Mouse (Mus musculus) limb, embryonic 10.5 days (tissue): ENCODE data around the gene Sergef. TPM values are rescaled to one million over a fixed set of nuclear protein-coding genes. Genes with fewer than 3 reads are reported as not detected.

Experiments
- DNase-seq: peaks from one replicate; pipeline ENCODE4 v3.0.0-alpha.2; 2017; ENCODE audit warnings: low spot score
- H3K27ac ChIP-seq: fragments of 300-500 bp; sonication (generic); 2 replicates; pipeline ENCODE4 v1.5.1; 2016; ENCODE audit warnings: mild to moderate bottlenecking
- H3K27me3 ChIP-seq: fragments of 300-500 bp; sonication (generic); 2 replicates; pipeline ENCODE4 v1.6.1; 2016; ENCODE audit warnings: low read depth, mild to moderate bottlenecking; ENCODE audit not compliant: poor library complexity, severe bottlenecking
- H3K36me3 ChIP-seq: fragments of 300-500 bp; sonication (generic); 2 replicates; pipeline ENCODE4 v1.6.1; 2016; ENCODE audit warnings: mild to moderate bottlenecking, moderate library complexity
- H3K4me1 ChIP-seq: fragments of 300-500 bp; sonication (generic); 2 replicates; pipeline ENCODE4 v1.6.1; 2016
- H3K4me3 ChIP-seq: fragments of 300-500 bp; sonication (generic); 2 replicates; pipeline ENCODE4 v1.5.1; 2016; ENCODE audit warnings: mild to moderate bottlenecking, moderate library complexity
- H3K9me3 ChIP-seq: fragments of 300-500 bp; sonication (generic); replicated peaks from 2 replicates; pipeline ENCODE4 v1.6.1; 2016; ENCODE audit warnings: mild to moderate bottlenecking
- WGBS: fragments of 180-500 bp; shearing (Covaris S2); methylation state at CpG from one replicate; pipeline ENCODE4 v1.1.7; 2016; 5-methylcytosine and 5-hydroxymethylcytosine counted together
- polyA plus RNA-seq: library from polyadenylated mRNA; unstranded; fragments of >200 nt; fragmentation: Nextera tagmentation; extraction: Ambion mirVana; gene quantifications from 2 replicates; pipeline ENCODE4 v1.2.1, GENCODE M21; 2016

The Sergef gene
- polyA plus RNA-seq, 1 experiment from 2014 or later, result 12.1 TPM

DNA sequence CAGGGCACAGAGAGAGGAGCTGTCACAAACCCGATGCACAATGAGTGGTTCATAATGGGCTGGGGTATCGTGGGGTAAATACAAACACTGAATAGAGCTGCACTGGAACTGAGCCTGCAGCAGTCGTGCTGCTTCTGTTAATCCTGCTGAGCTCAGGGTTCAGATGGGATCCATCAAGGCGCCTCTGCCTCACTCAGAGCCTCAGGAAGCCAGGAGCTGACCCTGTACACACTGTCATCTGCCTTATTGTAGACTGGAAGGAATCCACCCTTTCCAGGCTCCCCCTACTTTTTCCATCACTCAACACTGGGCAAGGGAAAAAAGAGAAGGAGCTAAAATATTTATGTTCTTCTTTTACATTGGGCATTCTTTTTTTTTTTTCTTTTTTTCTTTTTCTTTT lies 152.3 kb downstream of the Sergef start:
- WGBS, result 77% methylated on average over 4 of the region's 4 CpGs
- Histone ChIP-seq H3K36me3 (no peaks in the 10 kb centered on the region), H3K4me1 (peaks cover under 1% of the 10 kb centered on the region; the same call in 1 of the 2 replicates), H3K27me3 (no peaks in the 10 kb centered on the region), H3K9me3 (no peaks in the 10 kb centered on the region), H3K27ac (no peak overlapping the region), H3K4me3 (no peak overlapping the region)
- no peak for DNase-seq

DNA sequence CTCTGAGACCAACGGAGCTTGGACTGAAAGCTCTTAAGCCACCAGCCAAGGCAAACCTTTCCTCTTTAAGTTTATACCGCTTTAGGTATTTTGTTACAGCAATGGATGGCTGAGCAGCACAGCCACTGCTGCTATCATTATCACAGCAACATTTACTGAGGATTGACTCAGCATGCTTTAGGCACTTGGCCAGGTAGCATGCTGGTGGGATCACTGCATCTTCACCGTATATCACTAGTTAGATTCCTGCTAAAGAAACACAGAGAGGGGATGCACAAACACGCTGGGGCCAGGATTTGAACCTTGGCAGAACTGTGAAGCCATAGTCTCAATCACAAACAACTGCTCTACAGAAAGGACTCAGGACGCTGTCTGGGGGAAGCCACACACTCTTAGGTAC lies 152.8 kb downstream of the Sergef start:
- H3K27me3 ChIP-seq, result no peaks in the 10 kb centered on the region
- H3K9me3 ChIP-seq, result no peaks in the 10 kb centered on the region
- H3K27ac ChIP-seq, result no peak overlapping the region
- H3K4me1 ChIP-seq, result peaks cover 7% of the 10 kb centered on the region
- no peak for DNase-seq
- H3K36me3 ChIP-seq, result no peaks in the 10 kb centered on the region
- H3K4me3 ChIP-seq, result no peak overlapping the region
- 88% methylated on average over 5 of the region's 5 CpGs for WGBS

DNA sequence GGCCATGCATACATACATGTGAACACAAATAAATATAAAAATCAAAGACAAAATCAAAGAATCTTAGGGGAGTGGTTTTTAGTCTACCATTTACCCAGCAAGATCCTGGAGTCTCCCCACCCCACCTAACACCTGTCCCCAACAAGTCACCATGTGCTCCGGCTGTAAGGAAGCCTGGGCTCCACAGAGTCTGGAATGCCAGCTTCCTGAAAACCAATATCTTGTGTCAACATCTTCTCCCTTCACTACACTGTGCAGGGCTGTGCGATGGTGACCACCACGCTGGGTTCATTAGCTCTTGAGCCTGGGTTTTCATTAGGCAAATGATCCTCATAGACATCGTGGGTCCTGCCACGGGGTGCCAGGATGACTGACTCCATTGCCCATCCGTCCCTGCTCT lies 155.4 kb downstream of the Sergef start:
- H3K9me3 ChIP-seq, result no peaks in the 10 kb centered on the region
- H3K4me3 ChIP-seq, result no peak overlapping the region
- peaks cover 12% of the 10 kb centered on the region for H3K4me1 ChIP-seq
- no peak overlapping the region for H3K27ac ChIP-seq
- H3K27me3 ChIP-seq, result no peaks in the 10 kb centered on the region
- DNase-seq, result no peak
- H3K36me3 ChIP-seq, result no peaks in the 10 kb centered on the region
- WGBS, result 88% methylated on average over 6 of the region's 6 CpGs

- Histone ChIP-seq H3K36me3 (no peaks in the 10 kb centered on the region), H3K27me3 (no peaks in the 10 kb centered on the region), H3K4me1 (peaks cover 12% of the 10 kb centered on the region), H3K4me3 (no peak overlapping the region), H3K9me3 (no peaks in the 10 kb centered on the region), H3K27ac (no peak overlapping the region)
- WGBS, result 70% methylated on average over 10 of the region's 10 CpGs
- no peak for DNase-seq
Observed at GRCm38 (mm10) chr7:46483050-46483449, 156.6 kb downstream of the Sergef start.

DNA sequence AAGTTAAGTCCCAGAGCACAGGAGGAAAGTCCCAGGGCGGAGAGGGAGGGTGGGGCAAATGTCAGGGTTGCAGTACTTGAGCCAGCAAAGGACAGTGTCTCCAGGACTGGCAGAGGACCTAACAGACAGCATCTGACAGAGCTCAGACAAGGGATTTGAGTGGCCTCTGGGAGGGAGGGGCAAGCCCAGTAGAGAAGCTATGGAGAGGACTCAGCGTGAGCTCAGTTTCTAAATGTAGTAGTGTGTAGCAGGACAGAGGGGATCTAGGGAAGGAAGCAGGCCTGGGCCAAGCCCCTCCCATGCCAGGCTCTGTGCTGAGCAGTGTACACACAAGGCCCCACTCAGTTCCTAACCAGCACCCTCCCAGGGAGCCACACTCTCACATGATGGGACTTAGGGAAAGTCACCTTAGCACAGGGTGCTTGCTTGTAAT lies 157.5 kb downstream of the Sergef start:
- Histone ChIP-seq H3K27me3 (no peaks in the 10 kb centered on the region), H3K4me3 (no peak overlapping the region), H3K27ac (no peak overlapping the region), H3K4me1 (peaks cover 12% of the 10 kb centered on the region), H3K36me3 (no peaks in the 10 kb centered on the region), H3K9me3 (no peaks in the 10 kb centered on the region)
- 71% methylated on average over 2 of the region's 2 CpGs for WGBS
- DNase-seq, result no peak

DNA sequence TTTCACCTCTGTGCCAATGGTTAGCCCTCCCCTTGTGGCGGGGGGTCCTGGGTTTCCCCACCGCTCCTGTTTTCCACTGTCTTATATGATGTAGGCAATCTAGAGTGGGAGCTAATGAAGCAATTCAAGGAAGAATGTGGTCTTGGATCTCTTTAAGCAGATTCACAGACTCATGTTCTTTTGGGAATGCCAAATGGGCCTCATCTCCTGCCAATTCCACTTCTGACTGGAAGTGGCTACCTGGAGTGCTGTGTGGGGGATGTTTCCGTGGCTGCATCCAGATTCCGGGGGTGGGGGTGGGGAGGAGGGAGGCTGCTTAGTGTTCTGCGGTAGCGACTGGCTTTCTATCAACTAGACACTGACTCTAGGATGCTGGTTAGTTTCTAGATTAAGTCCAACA lies 159.8 kb downstream of the Sergef start:
- Histone ChIP-seq H3K27me3 (no peaks in the 10 kb centered on the region), H3K9me3 (no peaks in the 10 kb centered on the region), H3K27ac (no peak overlapping the region), H3K4me1 (peaks cover 12% of the 10 kb centered on the region), H3K36me3 (no peaks in the 10 kb centered on the region), H3K4me3 (no peak overlapping the region)
- no peak for DNase-seq
- 66% methylated on average over 6 of the region's 6 CpGs for WGBS

DNA sequence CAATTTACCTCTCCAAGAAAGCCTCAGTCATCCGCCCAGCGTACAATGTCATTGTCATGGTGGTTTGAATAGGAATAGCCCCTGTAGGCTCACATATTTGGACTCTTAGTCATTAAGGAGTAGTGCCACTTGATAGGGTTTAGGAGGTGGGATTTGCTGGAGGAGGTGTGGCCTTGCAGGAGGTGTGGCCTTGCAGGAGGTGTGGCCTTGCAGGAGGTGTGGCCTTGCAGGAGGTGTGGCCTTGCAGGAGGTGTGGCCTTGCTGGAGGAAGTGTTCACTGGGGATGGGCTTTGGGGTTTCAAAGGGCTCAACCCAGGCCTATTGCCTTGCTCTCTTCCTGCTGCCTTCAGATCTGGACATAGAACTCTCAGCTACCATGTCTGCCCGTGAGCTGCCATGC lies 162.2 kb downstream of the Sergef start:
- no peak overlapping the region for H3K27ac ChIP-seq
- H3K27me3 ChIP-seq, result no peaks in the 10 kb centered on the region
- WGBS, result 92% methylated on average over 3 of the region's 3 CpGs
- no peak overlapping the region for H3K4me3 ChIP-seq
- H3K36me3 ChIP-seq, result no peaks in the 10 kb centered on the region
- no peaks in the 10 kb centered on the region for H3K9me3 ChIP-seq
- peaks cover 18% of the 10 kb centered on the region for H3K4me1 ChIP-seq
- no peak for DNase-seq

DNA sequence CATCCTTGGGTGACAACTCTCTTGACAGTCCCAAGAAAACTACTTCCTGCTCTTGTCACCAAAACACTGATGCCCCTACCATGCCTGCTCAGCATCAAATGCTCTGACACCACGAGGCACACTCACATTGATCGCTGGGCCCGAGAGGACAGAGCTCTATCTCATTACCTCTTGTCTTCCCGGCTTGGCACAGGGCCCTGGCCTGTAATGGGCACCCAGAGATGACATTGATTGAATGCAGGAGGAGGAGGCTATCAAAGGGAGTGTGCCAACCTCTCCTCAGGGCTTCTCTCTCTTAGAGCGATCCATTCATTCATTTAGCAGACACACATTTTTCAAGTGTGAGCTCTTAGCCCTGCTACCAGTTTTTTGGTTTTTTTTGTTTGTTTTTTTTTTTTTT lies 164.1 kb downstream of the Sergef start:
- 85% methylated on average over 5 of the region's 5 CpGs for WGBS
- H3K27ac ChIP-seq, result no peak overlapping the region
- H3K4me3 ChIP-seq, result no peak overlapping the region
- H3K27me3 ChIP-seq, result no peaks in the 10 kb centered on the region
- DNase-seq, result no peak
- no peaks in the 10 kb centered on the region for H3K9me3 ChIP-seq
- H3K4me1 ChIP-seq, result peaks cover 9% of the 10 kb centered on the region; the same call in 1 of the 2 replicates
- H3K36me3 ChIP-seq, result no peaks in the 10 kb centered on the region

GRCm38 (mm10) chr7:46473141-46473540 lies 166.5 kb downstream of the Sergef start:
- Histone ChIP-seq H3K27me3 (no peaks in the 10 kb centered on the region), H3K27ac (no peak overlapping the region), H3K9me3 (no peaks in the 10 kb centered on the region), H3K36me3 (no peaks in the 10 kb centered on the region), H3K4me1 (peaks cover 6% of the 10 kb centered on the region; the same call in 1 of the 2 replicates), H3K4me3 (no peak overlapping the region)
- 39% methylated on average over 9 of the region's 9 CpGs for WGBS
- no peak for DNase-seq

DNA sequence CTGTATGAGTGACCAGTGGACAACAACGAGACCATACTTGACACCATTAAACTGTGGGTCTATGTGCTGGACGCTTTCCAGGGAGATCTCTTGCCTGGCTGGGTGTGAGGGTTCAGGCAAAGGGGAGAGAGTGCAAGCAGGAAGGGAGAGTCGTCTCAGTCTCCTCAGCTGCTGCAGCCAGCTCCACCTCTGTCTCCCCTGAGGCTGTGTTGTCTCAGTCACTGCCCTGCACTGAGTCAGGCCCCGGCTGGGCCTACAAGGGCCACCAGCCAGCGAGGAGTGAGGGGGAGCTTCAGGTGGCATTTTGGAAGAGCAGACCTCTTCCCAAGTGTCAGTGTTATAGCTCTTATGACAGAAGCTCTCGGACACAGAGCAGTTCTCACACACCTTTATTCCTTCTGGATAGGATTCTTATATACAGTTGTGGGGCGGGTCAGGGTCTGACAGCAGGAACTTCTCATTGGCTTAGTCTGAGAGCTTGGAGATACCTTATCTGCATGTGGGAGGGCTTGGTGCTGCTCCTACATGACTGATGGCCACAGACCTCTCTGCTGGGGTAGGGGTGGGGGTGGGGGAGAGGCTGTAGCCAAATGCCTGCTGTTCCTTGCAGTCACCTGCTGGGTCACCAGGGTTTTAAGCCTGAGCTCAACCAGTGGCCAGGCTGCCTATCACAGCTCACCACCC lies 168.4 kb downstream of the Sergef start:
- no peaks in the 10 kb centered on the region for H3K9me3 ChIP-seq
- DNase-seq, result no peak
- no peaks in the 10 kb centered on the region for H3K27me3 ChIP-seq
- WGBS, result 70% methylated on average over 7 of the region's 7 CpGs
- H3K36me3 ChIP-seq, result no peaks in the 10 kb centered on the region
- no peak overlapping the region for H3K4me3 ChIP-seq
- H3K4me1 ChIP-seq, result peaks cover 6% of the 10 kb centered on the region; the same call in 1 of the 2 replicates
- H3K27ac ChIP-seq, result no peak overlapping the region

DNA sequence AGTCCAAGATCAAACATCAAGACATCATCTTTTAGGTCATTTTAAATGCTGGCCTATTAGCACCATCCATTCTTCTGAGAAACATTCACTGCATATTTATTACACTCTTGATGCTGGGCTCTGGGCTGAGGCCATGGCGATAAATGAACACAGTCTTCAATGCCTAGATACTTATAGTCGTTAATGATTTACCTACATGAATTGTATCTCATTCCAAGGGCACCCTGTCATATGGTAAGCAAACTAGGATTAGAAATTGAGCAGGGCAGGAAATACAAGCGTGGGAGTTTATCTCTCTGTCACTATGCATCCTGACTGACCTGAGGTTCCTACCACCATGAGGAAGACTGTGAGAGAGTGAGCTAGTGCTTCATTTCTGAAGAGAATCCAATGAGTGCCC lies 170.1 kb downstream of the Sergef start:
- H3K27ac ChIP-seq, result no peak overlapping the region
- H3K36me3 ChIP-seq, result no peaks in the 10 kb centered on the region
- peaks cover 6% of the 10 kb centered on the region; the same call in 1 of the 2 replicates for H3K4me1 ChIP-seq
- DNase-seq, result no peak
- H3K4me3 ChIP-seq, result no peak overlapping the region
- no peaks in the 10 kb centered on the region for H3K9me3 ChIP-seq
- no peaks in the 10 kb centered on the region for H3K27me3 ChIP-seq
- 94% methylated on average over 3 of the region's 3 CpGs for WGBS

DNA sequence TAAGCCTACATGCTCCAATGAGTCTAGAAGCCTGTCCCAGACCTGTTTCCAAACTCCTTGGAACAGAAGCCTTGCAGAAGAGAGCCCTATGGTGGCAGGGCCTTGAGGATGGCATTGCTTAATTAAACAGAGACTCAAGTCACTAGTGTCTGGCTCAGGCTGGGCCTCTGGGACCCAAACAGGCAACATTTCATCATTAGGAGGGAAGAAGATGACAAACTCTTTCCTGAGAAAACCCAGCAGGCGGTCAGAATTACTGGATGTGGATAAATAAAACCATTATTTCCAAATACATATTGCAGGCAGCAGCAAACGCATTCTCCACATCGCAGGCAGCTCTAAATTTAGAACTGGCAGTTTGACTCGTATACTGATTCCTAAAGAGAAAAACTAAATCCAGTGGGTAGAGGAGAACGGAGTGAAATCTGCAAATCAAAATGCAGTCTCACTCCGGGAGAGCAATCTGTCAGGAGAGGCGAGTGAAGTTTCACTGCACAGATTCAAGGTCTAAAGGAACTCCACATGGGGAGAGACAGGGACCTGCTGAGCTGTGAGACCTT lies 173.1 kb downstream of the Sergef start:
- no peaks in the 10 kb centered on the region for H3K4me1 ChIP-seq
- no peak overlapping the region for H3K27ac ChIP-seq
- H3K36me3 ChIP-seq, result no peaks in the 10 kb centered on the region
- DNase-seq, result no peak
- no peaks in the 10 kb centered on the region for H3K27me3 ChIP-seq
- no peak overlapping the region for H3K4me3 ChIP-seq
- no peaks in the 10 kb centered on the region for H3K9me3 ChIP-seq
- 82% methylated on average over 7 of the region's 7 CpGs for WGBS

DNA sequence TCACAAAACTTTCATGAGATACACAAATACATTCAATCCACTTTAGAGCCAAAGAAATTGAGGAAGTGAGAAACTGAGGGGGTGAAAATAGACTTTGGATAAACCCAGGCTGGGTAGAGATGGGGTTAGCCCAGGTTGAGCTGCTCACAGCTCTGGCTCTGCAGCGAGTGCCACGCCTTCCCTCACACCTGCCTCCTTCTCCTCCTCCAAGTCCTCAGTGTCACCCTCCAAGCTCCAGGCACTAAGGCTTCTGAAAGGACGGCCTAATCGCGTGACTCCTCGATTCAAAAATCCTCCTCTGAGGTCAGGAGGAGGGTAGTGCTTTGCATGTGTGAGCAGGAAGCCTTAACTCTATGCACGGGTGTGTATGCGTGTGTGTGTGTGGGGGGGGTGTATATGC lies 176.5 kb downstream of the Sergef start:
- Histone ChIP-seq H3K27ac (no peak overlapping the region), H3K36me3 (no peaks in the 10 kb centered on the region), H3K4me3 (no peak overlapping the region), H3K9me3 (no peaks in the 10 kb centered on the region), H3K27me3 (no peaks in the 10 kb centered on the region), H3K4me1 (no peaks in the 10 kb centered on the region)
- DNase-seq, result no peak
- 77% methylated on average over 8 of the region's 8 CpGs for WGBS

DNA sequence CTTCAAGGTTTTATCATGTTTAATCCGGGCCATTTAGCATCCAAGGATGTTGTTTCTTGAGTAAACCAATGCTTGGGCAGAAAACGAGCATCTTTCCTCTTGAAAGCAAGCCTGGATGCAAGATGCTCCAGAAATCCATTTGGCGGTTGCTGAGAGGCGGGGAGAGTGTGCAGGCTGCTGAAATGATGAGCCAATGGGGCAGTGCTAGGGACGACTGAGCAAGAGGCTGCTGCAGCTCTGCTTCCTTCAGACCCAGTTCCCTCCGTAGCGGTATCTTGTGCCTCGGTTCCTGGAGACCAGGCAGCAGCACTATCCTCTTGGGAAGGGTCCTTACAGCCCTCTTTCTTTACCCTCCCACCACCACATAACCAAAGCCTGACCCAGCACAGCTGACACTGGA lies 177.3 kb downstream of the Sergef start:
- Histone ChIP-seq H3K9me3 (no peaks in the 10 kb centered on the region), H3K36me3 (no peaks in the 10 kb centered on the region), H3K4me1 (no peaks in the 10 kb centered on the region), H3K27me3 (no peaks in the 10 kb centered on the region), H3K27ac (no peak overlapping the region), H3K4me3 (no peak overlapping the region)
- 70% methylated on average over 8 of the region's 8 CpGs for WGBS
- no peak for DNase-seq
